Mouse (Mus musculus) MEL (cell line): ENCODE data around the gene Sebox. TPM values are rescaled to one million over a fixed set of nuclear protein-coding genes. Genes with fewer than 3 reads are reported as not detected.

Experiments
- DNase-seq: peaks from one replicate; pipeline ENCODE4 v3.0.0; 2011; ENCODE audit warnings: low read depth, low spot score
- H3K27ac ChIP-seq: 2 replicates; pipeline ENCODE4 v1.5.1; 2012; ENCODE audit warnings: low read depth, mild to moderate bottlenecking, control low read depth, low read length, moderate library complexity; ENCODE audit not compliant: control insufficient read depth
- H3K27me3 ChIP-seq, 2 experiments: fragments of 150-350 bp in 1 of 2; sonication (generic) in 1 of 2; 2 replicates each; pipeline ENCODE4 v1.6.1; 2012; ENCODE audit warnings: low read length in 2 of 2, mild to moderate bottlenecking in 2 of 2, improper control_type of control experiment in 1 of 2, moderate library complexity in 1 of 2; ENCODE audit not compliant: insufficient read depth in 2 of 2, control insufficient read depth in 1 of 2
- H3K36me3 ChIP-seq, 2 experiments: 2 replicates each; pipeline ENCODE4 v1.6.1; 2012 to 2014; ENCODE audit warnings: low read length in 2 of 2, improper control_type of control experiment in 1 of 2, inconsistent platforms in 1 of 2, mild to moderate bottlenecking in 1 of 2; ENCODE audit not compliant: insufficient read depth in 2 of 2, control insufficient read depth in 1 of 2
- H3K4me1 ChIP-seq, 2 experiments: fragments of 150-350 bp in 1 of 2; sonication (generic) in 1 of 2; 2 replicates each; pipeline ENCODE4 v1.6.1; 2012; ENCODE audit warnings: low read length in 2 of 2, improper control_type of control experiment in 1 of 2, mild to moderate bottlenecking in 1 of 2; ENCODE audit not compliant: insufficient read depth in 2 of 2, control insufficient read depth in 1 of 2
- H3K4me3 ChIP-seq, 2 experiments: fragments of 150-350 bp in 1 of 2; sonication (generic) in 1 of 2; 2 replicates each; pipeline ENCODE4 v1.5.1; 2012; ENCODE audit warnings: low read depth in 2 of 2, low read length in 2 of 2, mild to moderate bottlenecking in 2 of 2, moderate library complexity in 2 of 2, control low read depth in 1 of 2, improper control_type of control experiment in 1 of 2; ENCODE audit not compliant: control insufficient read depth in 1 of 2, insufficient read depth in 1 of 2
- H3K79me2 ChIP-seq: 2 replicates; pipeline ENCODE4 v1.6.1; 2012; ENCODE audit warnings: mild to moderate bottlenecking, low read length, moderate library complexity; ENCODE audit not compliant: control insufficient read depth, poor library complexity, insufficient read depth
- H3K9ac ChIP-seq: 2 replicates; pipeline ENCODE4 v1.6.1; 2012; ENCODE audit warnings: low read depth, mild to moderate bottlenecking, control low read depth, low read length, moderate library complexity; ENCODE audit not compliant: control insufficient read depth, poor library complexity, severe bottlenecking
- H3K9me3 ChIP-seq: fragments of 150-350 bp; sonication (generic); replicated peaks from 2 replicates; pipeline ENCODE4 v1.6.1; 2012; ENCODE audit warnings: mild to moderate bottlenecking, low read length, improper control_type of control experiment, moderate library complexity; ENCODE audit not compliant: insufficient read depth
- BHLHE40 ChIP-seq: IDR thresholded peaks from 2 replicates; pipeline ENCODE4 v1.6.1; 2012; ENCODE audit warnings: low read depth, mild to moderate bottlenecking, inconsistent platforms, low read length, improper control_type of control experiment, borderline replicate concordance
- CHD1 ChIP-seq: IDR thresholded peaks from 2 replicates; pipeline ENCODE4 v1.6.1; 2012; ENCODE audit warnings: low read depth, mild to moderate bottlenecking, inconsistent platforms, low read length, improper control_type of control experiment
- CHD2 ChIP-seq: IDR thresholded peaks from 2 replicates; pipeline ENCODE4 v1.6.1; 2011; ENCODE audit warnings: low read length, improper control_type of control experiment
- CTCF ChIP-seq, 3 experiments: IDR thresholded peaks in 2 of 3; conservative IDR thresholded peaks in 1 of 3; 2 replicates each; pipeline ENCODE4 v1.5.1; 2011 to 2012; ENCODE audit warnings: low read length in 3 of 3, low read depth in 2 of 3, mild to moderate bottlenecking in 2 of 3, improper control_type of control experiment in 1 of 3, inconsistent platforms in 1 of 3, mixed read lengths in 1 of 3, moderate library complexity in 1 of 3; ENCODE audit not compliant: control insufficient read depth in 1 of 3, insufficient read depth in 1 of 3, poor library complexity in 1 of 3, severe bottlenecking in 1 of 3
- E2F4 ChIP-seq: IDR thresholded peaks from 2 replicates; pipeline ENCODE4 v1.6.1; 2011; ENCODE audit warnings: low read depth, low read length, improper control_type of control experiment, borderline replicate concordance
- EP300 ChIP-seq, 2 experiments: IDR thresholded peaks; 2 replicates each; pipeline ENCODE4 v1.6.1; 2011; ENCODE audit warnings: improper control_type of control experiment in 2 of 2, low read length in 2 of 2, low read depth in 1 of 2, mild to moderate bottlenecking in 1 of 2
- GATA1 ChIP-seq: IDR thresholded peaks from 2 replicates; pipeline ENCODE4 v1.6.1; 2011; ENCODE audit warnings: low read depth, low read length, improper control_type of control experiment
- JUND ChIP-seq: IDR thresholded peaks from 2 replicates; pipeline ENCODE4 v1.6.1; 2011; ENCODE audit warnings: low read depth, mild to moderate bottlenecking, improper control_type of control experiment, low read length
- KAT2A ChIP-seq: conservative IDR thresholded peaks from 2 replicates; pipeline ENCODE4 v1.6.1; 2012; ENCODE audit warnings: low read depth, low read length, improper control_type of control experiment, inconsistent platforms
- MAFK ChIP-seq: IDR thresholded peaks from 2 replicates; pipeline ENCODE4 v1.6.1; 2011; ENCODE audit warnings: low read depth, mild to moderate bottlenecking, low read length, improper control_type of control experiment, borderline replicate concordance
- MAX ChIP-seq: IDR thresholded peaks from 2 replicates; pipeline ENCODE4 v1.6.1; 2011; ENCODE audit warnings: low read length, improper control_type of control experiment
- MAZ ChIP-seq: IDR thresholded peaks from 2 replicates; pipeline ENCODE4 v1.6.1; 2012; ENCODE audit warnings: low read depth, mild to moderate bottlenecking, inconsistent platforms, low read length, improper control_type of control experiment
- MXI1 ChIP-seq: IDR thresholded peaks from 2 replicates; pipeline ENCODE4 v1.6.1; 2011; ENCODE audit warnings: mild to moderate bottlenecking, low read depth, low read length, improper control_type of control experiment
- MYB ChIP-seq: IDR thresholded peaks from 2 replicates; pipeline ENCODE4 v1.6.1; 2011; ENCODE audit warnings: mild to moderate bottlenecking, low read depth, low read length, improper control_type of control experiment
- MYC ChIP-seq: IDR thresholded peaks from 2 replicates; pipeline ENCODE4 v1.6.1; 2011; ENCODE audit warnings: low read depth, mild to moderate bottlenecking, low read length, improper control_type of control experiment, moderate library complexity
- NRF1 ChIP-seq: IDR thresholded peaks from 2 replicates; pipeline ENCODE4 v1.6.1; 2014; ENCODE audit warnings: low read depth, mild to moderate bottlenecking, inconsistent platforms, low read length, improper control_type of control experiment, moderate library complexity; ENCODE audit not compliant: poor library complexity, insufficient read depth, severe bottlenecking
- POLR2AphosphoS5 ChIP-seq: IDR thresholded peaks from 2 replicates; pipeline ENCODE4 v1.6.1; 2012; ENCODE audit warnings: low read depth, borderline replicate concordance, mild to moderate bottlenecking, inconsistent platforms, low read length, moderate library complexity, mixed read lengths
- RAD21 ChIP-seq: IDR thresholded peaks from 2 replicates; pipeline ENCODE4 v1.6.1; 2011; ENCODE audit warnings: mild to moderate bottlenecking, low read depth, low read length, improper control_type of control experiment
- SIN3A ChIP-seq: IDR thresholded peaks from 2 replicates; pipeline ENCODE4 v1.6.1; 2012; ENCODE audit warnings: low read length, improper control_type of control experiment, inconsistent platforms
- SMC3 ChIP-seq: IDR thresholded peaks from 2 replicates; pipeline ENCODE4 v1.6.1; 2011; ENCODE audit warnings: low read depth, low read length, improper control_type of control experiment
- TAL1 ChIP-seq: IDR thresholded peaks from 2 replicates; pipeline ENCODE4 v1.6.1; 2012; ENCODE audit warnings: mild to moderate bottlenecking, inconsistent platforms, low read length, moderate library complexity, mixed read lengths
- TCF12 ChIP-seq: IDR thresholded peaks from 2 replicates; pipeline ENCODE4 v1.6.1; 2014; ENCODE audit warnings: low read depth, mild to moderate bottlenecking, inconsistent platforms, low read length, improper control_type of control experiment, moderate library complexity
- UBTF ChIP-seq: IDR thresholded peaks from 2 replicates; pipeline ENCODE4 v1.6.1; 2012; ENCODE audit warnings: low read depth, mild to moderate bottlenecking, inconsistent platforms, low read length, improper control_type of control experiment, moderate library complexity, borderline replicate concordance; ENCODE audit not compliant: insufficient read depth
- USF1 ChIP-seq: IDR thresholded peaks from 2 replicates; pipeline ENCODE4 v1.6.1; 2014; ENCODE audit warnings: low read depth, mild to moderate bottlenecking, inconsistent platforms, low read length, improper control_type of control experiment, moderate library complexity
- USF2 ChIP-seq, 2 experiments: IDR thresholded peaks; 2 replicates each; pipeline ENCODE4 v1.6.1; 2011 to 2012; ENCODE audit warnings: improper control_type of control experiment in 2 of 2, low read length in 2 of 2, borderline replicate concordance in 1 of 2, inconsistent platforms in 1 of 2, low read depth in 1 of 2, mild to moderate bottlenecking in 1 of 2; ENCODE audit not compliant: insufficient read depth in 1 of 2
- ZC3H11A ChIP-seq: IDR thresholded peaks from 2 replicates; pipeline ENCODE4 v1.6.1; 2012; ENCODE audit warnings: low read depth, mild to moderate bottlenecking, inconsistent platforms, low read length, improper control_type of control experiment
- ZKSCAN1 ChIP-seq: IDR thresholded peaks from 2 replicates; pipeline ENCODE4 v1.6.1; 2012; ENCODE audit warnings: low read depth, mild to moderate bottlenecking, inconsistent platforms, low read length, improper control_type of control experiment, moderate library complexity
- ZMIZ1 ChIP-seq: IDR thresholded peaks from 2 replicates; pipeline ENCODE4 v1.6.1; 2012; ENCODE audit warnings: low read depth, mild to moderate bottlenecking, inconsistent platforms, low read length, improper control_type of control experiment, moderate library complexity
- ZNF384 ChIP-seq: IDR thresholded peaks from 2 replicates; pipeline ENCODE4 v1.6.1; 2012; ENCODE audit warnings: low read depth, mild to moderate bottlenecking, inconsistent platforms, low read length, improper control_type of control experiment
- polyA plus RNA-seq, 2 experiments: library from polyadenylated mRNA; stranded (reverse) in 1 of 2; unstranded in 1 of 2; fragments of >175 nt in 1 of 2; fragments of >200 nt in 1 of 2; gene quantifications; 2 replicates each; pipeline versions ENCODE4 v1.2.1 to v1.2.4; 2012; ENCODE audit warnings: low replicate concordance in 2 of 2, low read depth in 1 of 2; ENCODE audit not compliant: insufficient read length in 2 of 2, insufficient read depth in 1 of 2, missing spikeins in 1 of 2
- total RNA-seq: library from RNA; depleted of rRNA; stranded (reverse); fragments of 300-350 nt; gene quantifications from 2 replicates; pipeline ENCODE4 v1.2.3, GENCODE M21; 2012

Sebox gene
- total and polyA plus RNA-seq, 3 experiments: 0.06 to 0.15 TPM; not detected in 1

- Histone ChIP-seq H3K9ac (peak overlapping the region; percentile 85), H3K4me3 (peak overlapping the region; percentile 85 to 95)
- peak; percentile 62 for DNase-seq
Measured at GRCm38 (mm10) chr11:78465116-78465515, 38.1 kb upstream of the Sebox start.

GRCm38 (mm10) chr11:78465568-78466180, 37.6 kb upstream of the Sebox start, which contains the start of gene Slc46a1:
Gene Slc46a1, plus strand, starts transcription at chr11:78465697.
- Histone ChIP-seq H3K4me1 (peaks cover 20 to 44% of the 10 kb centered on the region in 2 experiments), H3K9ac (peak within 1 kb of the TSS; percentile 85), H3K79me2 (no peaks in the 10 kb centered on the region; the same call in 1 of the 2 replicates), H3K27ac (peak within 1 kb of the TSS; percentile 75), H3K27me3 (no peaks in the 10 kb centered on the region), H3K36me3 (peaks cover 0 to 31% of the 10 kb centered on the region in 2 experiments; a peak in 2 of 4 replicates), H3K4me3 (peak within 1 kb of the TSS; percentile 85 to 95), H3K9me3 (no peaks in the 10 kb centered on the region)
- peak; percentile 94 for DNase-seq
- TF ChIP-seq CHD2 (no peak), ZC3H11A (no peak), E2F4 (no peak), POLR2AphosphoS5 (no peak), MAFK (no peak), ZNF384 (no peak), CHD1 (no peak; the same call in 1 of the 2 replicates), MYC (peak; percentile 91), USF2 (IDR thresholded peaks at IDR 0.05; ENCODE audit: borderline replicate concordance in 1 of 2, insufficient read depth in 1 of 2, low read depth in 1 of 2, low read length in 2 of 2) (peak in 1 of 2 experiments; percentile 25; a peak in 1 of 4 replicates), JUND (no peak), KAT2A (no peak), TCF12 (peak; percentile 44; the same call in 1 of the 2 replicates), ZMIZ1 (peak; percentile 79), SIN3A (peak; percentile 92), CTCF (IDR thresholded peaks at IDR 0.05 in 2 of 3, conservative IDR thresholded peaks at IDR 0.05 in 1 of 3; ENCODE audit: control insufficient read depth in 1 of 3, insufficient read depth in 1 of 3, low read depth in 2 of 3, low read length in 3 of 3, poor library complexity in 1 of 3, severe bottlenecking in 1 of 3) (no peak), EP300 (IDR thresholded peaks at IDR 0.05; ENCODE audit: low read depth in 1 of 2, low read length in 2 of 2) (no peak), UBTF (no peak), MAZ (peak; percentile 70; the same call in 1 of the 2 replicates), GATA1 (no peak), TAL1 (no peak), RAD21 (no peak), BHLHE40 (no peak), MXI1 (peak; percentile 96)

More at GRCm38 (mm10) chr11:78465116-78465515, 38.1 kb upstream of the Sebox start:
- TF ChIP-seq USF2 (IDR thresholded peaks at IDR 0.05; ENCODE audit: borderline replicate concordance in 1 of 2, insufficient read depth in 1 of 2, low read depth in 1 of 2, low read length in 2 of 2): no peak
- TF ChIP-seq BHLHE40: no peak
- no peak for TF ChIP-seq JUND
- TF ChIP-seq ZMIZ1: no peak
- no peak for TF ChIP-seq NRF1
- no peak for TF ChIP-seq TCF12
- TF ChIP-seq UBTF: no peak
- TF ChIP-seq MYC: peak; percentile 63; the same call in 1 of the 2 replicates
- no peak for TF ChIP-seq MYB
- no peak for TF ChIP-seq ZKSCAN1
- no peak for TF ChIP-seq ZNF384
- TF ChIP-seq SMC3: no peak
- no peak for TF ChIP-seq CHD2
- no peak for TF ChIP-seq MAZ
- TF ChIP-seq USF1: no peak
- TF ChIP-seq KAT2A: no peak
- peak; percentile 41; the same call in 1 of the 2 replicates for TF ChIP-seq MXI1
- no peak for TF ChIP-seq ZC3H11A
- no peak for TF ChIP-seq CHD1
- TF ChIP-seq MAX: peak; percentile 48; the same call in 1 of the 2 replicates
- no peaks in the 10 kb centered on the region for H3K27me3 ChIP-seq
- H3K27ac ChIP-seq: peak overlapping the region; percentile 5
- peaks cover 20 to 44% of the 10 kb centered on the region in 2 experiments for H3K4me1 ChIP-seq
- no peaks in the 10 kb centered on the region for H3K9me3 ChIP-seq
- H3K36me3 ChIP-seq: peaks cover 0 to 31% of the 10 kb centered on the region in 2 experiments; a peak in 2 of 4 replicates
- no peaks in the 10 kb centered on the region; the same call in 1 of the 2 replicates for H3K79me2 ChIP-seq
